Mouse (Mus musculus): ENCODE results near the gene Dgcr2.

DNA sequence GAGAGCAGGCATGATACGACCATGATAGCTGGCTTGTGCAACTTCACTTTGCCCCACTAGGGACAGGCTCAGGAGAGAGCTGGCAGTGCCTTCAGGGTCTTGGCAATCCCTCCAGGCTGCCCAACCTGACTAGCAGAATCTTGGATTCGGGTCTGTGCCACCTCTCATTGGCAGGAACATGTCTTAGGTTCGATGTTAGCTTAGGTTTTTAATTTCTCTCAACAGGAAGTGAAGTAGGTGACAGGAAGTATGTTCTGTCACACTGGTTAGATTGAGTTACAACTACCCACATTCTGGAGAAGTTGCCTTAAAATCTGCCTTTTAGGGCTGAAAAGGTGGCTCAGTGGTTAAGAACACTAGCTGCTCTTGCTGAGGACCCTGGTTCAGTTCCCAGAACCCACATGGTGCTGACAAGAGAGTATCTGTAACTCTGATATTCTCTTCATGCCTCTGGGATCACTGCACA, 36.1 kb upstream of the Dgcr2 start:
- TF ChIP-seq CTCF (IDR thresholded peaks at IDR 0.05; ENCODE audit: low read depth, low read length) (no peak), GATA1 (IDR thresholded peaks at IDR 0.05; ENCODE audit: borderline replicate concordance, low read length) (no peak), GATA2 (IDR thresholded peaks at IDR 0.05; ENCODE audit: borderline replicate concordance, low read depth, low read length) (no peak), POLR2AphosphoS5 (IDR thresholded peaks at IDR 0.05; ENCODE audit: insufficient replicate concordance, low read depth, low read length) (no peak), TAL1 (conservative IDR thresholded peaks at IDR 0.05; ENCODE audit: low read depth, low read length) (no peak)

All from G1E (cell line).